Mouse (Mus musculus) hindbrain, embryonic 16.5 days (tissue): Measurements from ENCODE around the gene Gca. TPM values are rescaled to one million over a fixed set of nuclear protein-coding genes. Genes with fewer than 3 reads are reported as not detected.

Experiments used
- ATAC-seq: fragments of 200-750 bp; cut with Nextera tagmentation; 2 replicates; pipeline ENCODE4 v1.8.0; 2017; ENCODE audit warnings: moderate TSS enrichment, moderate library complexity
- H3K27ac ChIP-seq: fragments of 300-500 bp; sonication (generic); 2 replicates; pipeline ENCODE4 v1.5.1; 2014; ENCODE audit warnings: low read depth, mild to moderate bottlenecking, control low read depth, low read length, moderate library complexity
- H3K27me3 ChIP-seq: fragments of 300-500 bp; sonication (generic); replicated peaks from 2 replicates; pipeline ENCODE4 v1.6.1; 2014; ENCODE audit warnings: low read length; ENCODE audit not compliant: control insufficient read depth, insufficient read depth
- H3K36me3 ChIP-seq: fragments of 300-500 bp; sonication (generic); 2 replicates; pipeline ENCODE4 v1.6.1; 2014; ENCODE audit warnings: mild to moderate bottlenecking, low read length, moderate library complexity, mixed read lengths; ENCODE audit not compliant: control insufficient read depth, insufficient read depth
- H3K4me1 ChIP-seq: fragments of 300-500 bp; sonication (generic); 2 replicates; pipeline ENCODE4 v1.6.1; 2014; ENCODE audit warnings: low read depth, low read length; ENCODE audit not compliant: control insufficient read depth, insufficient read depth
- H3K4me2 ChIP-seq: fragments of 300-500 bp; sonication (generic); 2 replicates; pipeline ENCODE4 v1.6.1; 2014; ENCODE audit warnings: mild to moderate bottlenecking, low read length, control low read depth, moderate library complexity
- H3K4me3 ChIP-seq: fragments of 300-500 bp; sonication (generic); 2 replicates; pipeline ENCODE4 v1.5.1; 2014; ENCODE audit warnings: mild to moderate bottlenecking, low read length, control low read depth, moderate library complexity
- H3K9ac ChIP-seq: fragments of 300-500 bp; sonication (generic); 2 replicates; pipeline ENCODE4 v1.6.1; 2014; ENCODE audit warnings: low read depth, mild to moderate bottlenecking, control low read depth, low read length, moderate library complexity
- H3K9me3 ChIP-seq: fragments of 300-500 bp; sonication (generic); 2 replicates; pipeline ENCODE4 v1.6.1; 2014; ENCODE audit warnings: mild to moderate bottlenecking, low read length, moderate library complexity; ENCODE audit not compliant: control insufficient read depth
- WGBS: fragments of 180-500 bp; shearing (Covaris S2); extraction: QIAGEN DNeasy Blood & Tissue Kit; methylation state at CpG from one replicate; pipeline ENCODE4 v1.1.7; 2014; 5-methylcytosine and 5-hydroxymethylcytosine counted together
- polyA plus RNA-seq: library from polyadenylated mRNA; unstranded; fragments of >200 nt; fragmentation: Nextera tagmentation; extraction: Ambion mirVana; gene quantifications from 2 replicates; pipeline ENCODE4 v1.2.1, GENCODE M21; 2015

Gene Gca
- polyA plus RNA-seq, 1 experiment from 2014 or later, result 4.9 TPM

DNA sequence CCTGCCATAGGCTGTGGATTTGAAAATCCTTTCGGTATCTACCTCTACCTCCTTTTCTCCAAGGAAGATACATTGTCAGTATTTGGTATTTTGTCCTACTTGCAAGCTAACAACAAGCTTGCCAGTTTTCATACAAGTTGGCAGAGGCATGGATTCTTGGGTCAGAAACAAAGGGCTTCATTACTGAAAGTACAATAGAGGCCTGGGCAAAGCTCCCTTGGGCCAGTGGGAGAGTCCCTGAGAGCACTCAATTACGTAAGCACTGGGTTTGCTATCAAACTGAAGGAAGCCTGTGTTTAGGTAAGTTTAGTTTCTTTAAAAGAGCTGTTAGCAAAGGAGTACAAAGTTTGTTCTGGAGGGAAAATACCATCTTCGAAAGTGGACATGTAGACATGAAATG lies 1.5 kb upstream of the Gca start:
- no peak overlapping the region for H3K4me2 ChIP-seq
- no peak overlapping the region for H3K27ac ChIP-seq
- ATAC-seq, result no peak
- no peak overlapping the region for H3K9ac ChIP-seq
- H3K36me3 ChIP-seq, result no peaks in the 10 kb centered on the region
- no peaks in the 10 kb centered on the region for H3K27me3 ChIP-seq
- H3K9me3 ChIP-seq, result no peaks in the 10 kb centered on the region
- WGBS, result 79% methylated on average over 3 of the region's 3 CpGs
- no peak overlapping the region for H3K4me3 ChIP-seq
- H3K4me1 ChIP-seq, result no peaks in the 10 kb centered on the region; the same call in 1 of the 2 replicates

DNA sequence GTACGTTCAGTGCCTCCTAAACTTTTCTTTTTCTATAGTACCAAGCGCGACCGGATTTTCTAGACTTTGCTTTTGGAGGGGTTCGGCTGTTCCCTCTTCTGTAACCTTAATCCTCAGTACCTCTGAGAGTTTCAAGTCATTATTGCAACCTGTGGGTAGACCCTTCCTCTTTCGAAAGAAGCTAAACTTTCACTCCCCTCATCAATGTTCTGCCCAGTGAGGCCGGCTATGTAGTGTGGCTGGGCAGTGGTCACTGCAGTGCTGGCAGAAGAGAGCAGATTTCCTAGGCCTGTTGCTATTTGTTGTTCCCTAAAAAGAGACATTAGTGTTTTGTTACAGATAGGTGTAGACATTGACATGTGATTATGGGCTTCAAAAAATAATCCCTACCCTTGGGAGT lies 754 bp downstream of the Gca start:
- no peaks in the 10 kb centered on the region for H3K9me3 ChIP-seq
- H3K27ac ChIP-seq, result no peak overlapping the region
- WGBS, result 68% methylated on average over 7 of the region's 7 CpGs
- H3K4me3 ChIP-seq, result peak overlapping the region; percentile 71; the same call in 1 of the 2 replicates
- no peaks in the 10 kb centered on the region for H3K27me3 ChIP-seq
- H3K9ac ChIP-seq, result no peak overlapping the region
- H3K4me2 ChIP-seq, result peak overlapping the region; percentile 96
- no peaks in the 10 kb centered on the region; the same call in 1 of the 2 replicates for H3K4me1 ChIP-seq
- no peaks in the 10 kb centered on the region for H3K36me3 ChIP-seq
- ATAC-seq, result no peak

DNA sequence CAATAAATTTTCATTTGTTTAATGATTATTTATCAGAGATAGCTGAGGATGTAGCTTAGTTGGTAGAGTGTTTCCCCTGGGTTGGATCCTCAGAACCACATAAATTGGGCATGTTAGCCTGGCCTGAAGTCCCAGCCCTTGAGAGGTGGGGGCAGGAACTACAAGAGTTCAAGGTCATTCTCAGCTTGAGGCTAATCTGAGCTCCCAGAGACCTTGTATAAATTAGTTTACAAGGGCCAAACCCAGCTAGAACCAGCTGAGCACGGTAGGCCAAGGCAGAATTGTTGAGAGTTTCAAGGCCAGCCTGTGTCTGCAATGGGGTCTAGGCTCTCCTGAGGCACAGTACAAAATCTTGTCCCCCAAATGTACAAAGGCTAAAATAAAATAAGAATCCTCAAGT lies 1.5 kb downstream of the Gca start:
- no peak for ATAC-seq

DNA sequence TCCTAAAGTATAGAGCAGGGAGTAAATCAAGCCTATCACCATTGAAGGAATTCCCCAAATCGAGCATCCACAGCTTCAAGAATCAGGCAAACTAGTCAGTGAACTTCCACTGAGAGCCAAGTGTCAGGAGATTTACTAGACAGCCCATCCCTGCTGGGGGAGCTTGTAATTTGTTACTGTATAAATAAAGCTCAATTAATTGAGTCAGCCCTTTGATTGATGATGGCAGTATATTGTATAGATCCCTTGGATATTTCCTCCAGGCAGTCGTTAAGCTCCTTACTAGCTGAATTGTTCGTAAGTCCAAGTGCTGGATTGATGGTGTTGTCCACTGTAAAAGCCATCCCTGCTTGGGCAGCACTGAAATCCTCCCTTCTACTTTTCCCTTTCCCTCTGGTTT lies 5.8 kb downstream of the Gca start:
- Histone ChIP-seq H3K9me3 (no peaks in the 10 kb centered on the region), H3K36me3 (no peaks in the 10 kb centered on the region), H3K9ac (no peak overlapping the region), H3K4me2 (no peak overlapping the region), H3K27me3 (no peaks in the 10 kb centered on the region), H3K4me1 (no peaks in the 10 kb centered on the region), H3K27ac (no peak overlapping the region), H3K4me3 (no peak overlapping the region)
- WGBS, result 49% methylated on average over 3 of the region's 3 CpGs
- no peak for ATAC-seq

More for the DNA sequence above, 1.5 kb downstream of the Gca start:
- Histone ChIP-seq H3K9me3 (no peaks in the 10 kb centered on the region), H3K4me2 (no peak overlapping the region), H3K4me3 (no peak overlapping the region), H3K36me3 (no peaks in the 10 kb centered on the region), H3K9ac (no peak overlapping the region), H3K27me3 (no peaks in the 10 kb centered on the region), H3K4me1 (no peaks in the 10 kb centered on the region; the same call in 1 of the 2 replicates), H3K27ac (no peak overlapping the region)
- 67% methylated on average over 1 of the region's 1 CpGs for WGBS

DNA sequence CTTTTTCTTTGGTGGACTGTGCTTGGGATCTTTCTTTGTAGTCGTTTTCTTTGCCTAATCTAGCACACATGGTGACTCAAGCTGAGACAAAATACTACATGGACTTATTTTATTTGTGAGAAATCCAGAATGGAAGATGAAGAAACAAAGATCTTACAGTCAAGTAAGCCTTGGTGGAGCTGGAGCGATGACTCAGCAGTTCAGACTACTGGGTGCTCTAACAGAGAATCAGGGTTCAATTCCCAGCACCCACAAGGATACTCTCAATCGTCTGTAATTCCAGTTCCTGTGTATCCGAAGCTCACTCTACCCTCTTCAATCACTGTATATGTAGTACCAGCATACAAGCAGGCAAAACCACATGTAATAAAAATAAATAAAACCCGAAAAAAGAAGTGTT lies 6.2 kb downstream of the Gca start:
- Histone ChIP-seq H3K36me3 (no peaks in the 10 kb centered on the region), H3K4me1 (no peaks in the 10 kb centered on the region), H3K4me2 (no peak overlapping the region), H3K4me3 (no peak overlapping the region), H3K9me3 (no peaks in the 10 kb centered on the region), H3K9ac (no peak overlapping the region), H3K27me3 (no peaks in the 10 kb centered on the region), H3K27ac (no peak overlapping the region)
- WGBS, result 88% methylated on average over 5 of the region's 5 CpGs
- ATAC-seq, result no peak

DNA sequence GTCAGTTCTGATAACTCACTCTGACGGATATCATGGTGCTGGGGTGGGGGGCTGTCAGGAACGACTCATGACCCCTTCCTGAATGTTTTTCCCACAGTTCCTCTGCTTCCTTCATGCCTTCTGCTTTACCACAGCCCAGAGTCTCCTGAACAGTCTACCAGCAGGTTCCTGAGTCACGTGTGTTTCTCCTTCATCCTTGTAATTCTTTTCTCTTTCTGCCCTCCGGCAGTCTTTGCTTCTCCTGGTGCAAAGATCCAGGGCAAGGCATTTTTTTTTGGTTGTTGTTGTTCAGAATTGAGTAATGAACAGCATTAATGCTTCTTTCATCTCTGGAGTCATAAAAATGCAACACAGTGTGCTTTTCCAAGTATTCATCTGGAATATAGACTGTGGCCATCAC lies 6.7 kb downstream of the Gca start:
- Histone ChIP-seq H3K9ac (no peak overlapping the region), H3K9me3 (no peaks in the 10 kb centered on the region), H3K4me1 (no peaks in the 10 kb centered on the region), H3K4me2 (no peak overlapping the region), H3K27me3 (no peaks in the 10 kb centered on the region), H3K4me3 (no peak overlapping the region), H3K27ac (no peak overlapping the region), H3K36me3 (no peaks in the 10 kb centered on the region)
- ATAC-seq, result no peak
- 86% methylated on average over 4 of the region's 4 CpGs for WGBS

DNA sequence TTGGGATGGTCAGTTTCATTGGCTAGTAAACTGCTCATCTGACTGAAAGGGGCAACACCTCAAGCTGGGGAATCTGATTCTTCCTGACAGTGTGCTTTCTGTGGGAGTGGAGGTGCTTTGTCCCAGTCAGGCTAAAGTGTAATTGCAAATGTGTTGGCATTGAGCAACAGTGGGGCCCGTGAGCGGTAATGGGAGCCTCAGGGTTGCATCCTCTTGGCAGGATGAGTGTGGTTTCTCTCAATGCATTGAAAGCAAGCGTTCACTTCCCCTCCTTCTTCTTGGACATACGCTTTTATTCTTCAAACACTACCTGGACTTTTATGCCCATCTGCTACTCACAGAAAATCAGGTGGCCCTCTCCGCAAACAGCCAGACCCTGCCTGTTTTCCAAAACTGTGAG lies 8.7 kb downstream of the Gca start:
- no peak overlapping the region for H3K9ac ChIP-seq
- no peaks in the 10 kb centered on the region for H3K36me3 ChIP-seq
- WGBS, result 96% methylated on average over 5 of the region's 5 CpGs
- no peak for ATAC-seq
- H3K27ac ChIP-seq, result no peak overlapping the region
- H3K4me2 ChIP-seq, result no peak overlapping the region
- H3K27me3 ChIP-seq, result no peaks in the 10 kb centered on the region
- no peaks in the 10 kb centered on the region for H3K4me1 ChIP-seq
- no peaks in the 10 kb centered on the region for H3K9me3 ChIP-seq
- H3K4me3 ChIP-seq, result no peak overlapping the region

DNA sequence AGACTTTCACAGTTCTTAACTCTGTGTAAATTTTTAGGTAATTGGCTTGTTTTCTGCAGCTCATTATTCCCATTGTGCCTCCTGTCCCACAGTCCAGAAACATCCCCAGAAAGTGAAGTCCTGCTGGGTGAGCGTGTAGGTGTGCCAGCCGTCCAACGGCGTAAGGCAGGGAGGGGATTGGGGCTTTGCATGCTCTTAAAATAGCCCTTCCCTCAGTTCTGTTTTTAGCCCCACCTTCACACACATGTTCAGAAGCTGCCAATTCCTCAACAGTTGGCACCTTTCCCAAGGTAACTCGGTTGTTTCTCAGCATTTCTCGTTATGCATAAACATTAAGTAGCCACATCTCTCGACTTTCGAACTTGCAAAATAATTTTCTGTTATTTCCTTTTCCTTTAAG lies 17.6 kb downstream of the Gca start:
- WGBS, result 72% methylated on average over 8 of the region's 8 CpGs
- no peaks in the 10 kb centered on the region for H3K4me1 ChIP-seq
- H3K36me3 ChIP-seq, result no peaks in the 10 kb centered on the region
- H3K4me3 ChIP-seq, result no peak overlapping the region
- no peaks in the 10 kb centered on the region for H3K27me3 ChIP-seq
- no peaks in the 10 kb centered on the region for H3K9me3 ChIP-seq
- H3K27ac ChIP-seq, result no peak overlapping the region
- H3K9ac ChIP-seq, result no peak overlapping the region
- ATAC-seq, result no peak
- no peak overlapping the region for H3K4me2 ChIP-seq

DNA sequence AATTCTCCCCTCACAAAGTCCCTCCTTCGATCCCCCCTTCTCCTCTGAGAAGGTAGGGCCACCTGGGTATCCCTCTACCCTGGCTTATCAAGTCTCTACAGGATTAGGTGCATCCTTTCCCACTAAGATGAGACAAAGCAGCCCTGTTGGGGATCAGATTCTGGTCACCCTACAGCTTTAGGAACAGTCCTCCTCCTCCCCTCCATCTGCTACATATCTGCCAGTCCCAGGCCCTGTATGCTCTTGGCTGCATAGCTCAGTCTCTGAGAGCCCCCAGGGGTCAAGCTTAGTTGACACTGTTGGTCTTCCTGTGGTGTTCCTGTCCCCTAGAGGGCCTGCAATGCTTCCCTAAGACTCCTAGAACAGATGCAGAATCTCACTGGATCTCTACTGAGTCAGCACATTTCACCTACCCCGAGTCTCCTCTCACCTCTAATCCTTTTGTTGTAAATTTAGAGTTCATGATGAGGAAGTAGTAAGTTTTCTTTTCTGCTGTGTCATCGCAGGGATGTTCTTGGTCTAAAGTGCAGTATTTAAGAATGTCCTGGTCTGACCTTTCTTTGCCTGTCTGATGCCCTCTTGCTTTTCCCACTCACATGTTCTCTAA lies 21.0 kb downstream of the Gca start:
- no peak for ATAC-seq
- Histone ChIP-seq H3K9ac (no peak overlapping the region), H3K27ac (no peak overlapping the region), H3K9me3 (no peaks in the 10 kb centered on the region), H3K4me2 (no peak overlapping the region), H3K4me3 (no peak overlapping the region), H3K4me1 (no peaks in the 10 kb centered on the region), H3K36me3 (no peaks in the 10 kb centered on the region), H3K27me3 (no peaks in the 10 kb centered on the region)
- WGBS, result 63% methylated on average over 3 of the region's 3 CpGs

DNA sequence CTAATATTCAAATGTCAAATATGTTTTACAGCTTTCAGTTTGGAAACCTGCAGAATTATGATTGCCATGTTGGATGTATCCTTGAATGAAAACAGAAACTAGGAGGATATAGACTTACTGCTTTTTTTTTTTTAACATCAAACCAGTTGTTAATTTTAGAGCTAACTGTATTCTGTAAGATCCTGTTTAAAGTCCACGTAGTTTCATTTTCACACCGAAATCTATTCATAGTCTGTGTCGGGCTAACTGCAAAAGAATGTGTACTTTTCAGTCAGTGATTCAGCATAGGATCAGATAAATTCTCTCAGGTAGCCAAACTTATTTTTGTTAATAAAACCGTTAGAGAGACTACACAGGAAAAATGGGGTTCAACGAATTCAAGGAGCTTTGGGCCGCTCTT lies 21.8 kb downstream of the Gca start:
- 89% methylated on average over 6 of the region's 6 CpGs for WGBS
- H3K4me3 ChIP-seq, result no peak overlapping the region
- no peak overlapping the region for H3K4me2 ChIP-seq
- H3K9ac ChIP-seq, result no peak overlapping the region
- no peaks in the 10 kb centered on the region for H3K9me3 ChIP-seq
- ATAC-seq, result no peak
- no peaks in the 10 kb centered on the region for H3K36me3 ChIP-seq
- no peaks in the 10 kb centered on the region for H3K27me3 ChIP-seq
- no peak overlapping the region for H3K27ac ChIP-seq
- H3K4me1 ChIP-seq, result no peaks in the 10 kb centered on the region
